Mouse (Mus musculus): ENCODE results near the gene Zfp36l1. TPM values are rescaled to one million over a fixed set of nuclear protein-coding genes. Genes with fewer than 3 reads are reported as not detected.

Zfp36l1 gene
- polyA plus RNA-seq, 1 experiment from 2014 or later = 92.3 TPM

DNA sequence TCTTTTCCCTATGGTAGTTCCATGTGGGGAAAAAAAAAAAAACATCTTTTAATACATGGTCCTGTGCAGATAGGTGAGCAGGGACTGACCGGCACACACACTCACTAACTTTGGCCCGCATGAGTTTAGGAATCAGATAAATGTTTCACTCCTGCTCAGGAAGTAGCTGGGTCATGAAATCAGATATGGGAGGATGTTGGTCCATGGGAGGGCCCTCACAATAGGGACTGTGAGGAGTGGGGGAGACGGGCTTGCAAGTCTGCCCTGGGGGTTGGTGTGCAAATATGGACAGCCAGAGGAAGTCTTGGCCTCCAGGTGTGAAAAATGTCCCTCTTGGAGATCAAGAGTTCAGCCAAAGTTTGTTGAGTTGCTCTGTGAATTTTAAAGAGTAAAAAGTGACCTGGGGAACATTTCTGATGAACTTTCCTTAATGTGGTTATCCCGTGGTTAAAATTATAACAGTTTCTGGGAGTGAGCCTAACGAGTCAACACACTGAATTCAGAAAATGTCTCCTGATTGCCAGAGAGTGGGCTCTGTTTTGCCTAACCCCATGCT is 53.0 kb downstream of the Zfp36l1 start:
- Histone ChIP-seq H3K27me3 (no peaks in the 10 kb centered on the region), H3K9me3 (replicated peaks) (no peaks in the 10 kb centered on the region), H3K4me3 (no peak overlapping the region), H3K4me2 (replicated peaks) (no peak overlapping the region), H3K9ac (no peak overlapping the region), H3K36me3 (no peaks in the 10 kb centered on the region), H3K27ac (peak overlapping the region; percentile 87), H3K4me1 (peaks cover 52% of the 10 kb centered on the region)
- WGBS = 69% methylated on average over 5 of the region's 5 CpGs
- no peak for ATAC-seq (ENCODE audit: low FRiP score)

Other genes with a start within 250 kb of the Zfp36l1 start
- gene Actn1, start 147.4 kb upstream of the Zfp36l1 start, polyA plus RNA-seq (2016; fragmentation: Nextera tagmentation; extraction: Ambion mirVana) = 23.7 and 26.0 TPM in 2 replicates